Mouse (Mus musculus): ENCODE data around the gene Smpdl3a.

The Smpdl3a gene

GRCm38 (mm10) chr10:57828649-57829048 is 34.5 kb downstream of the Smpdl3a start:
- no peak for DNase-seq

GRCm38 (mm10) chr10:57829621-57830020 is 35.5 kb downstream of the Smpdl3a start:
- no peak for DNase-seq

GRCm38 (mm10) chr10:57835094-57835493 is 41.0 kb downstream of the Smpdl3a start:
- DNase-seq = no peak

GRCm38 (mm10) chr10:57835982-57836381 is 41.8 kb downstream of the Smpdl3a start:
- DNase-seq = no peak

GRCm38 (mm10) chr10:57841638-57842509 is 47.7 kb downstream of the Smpdl3a start:
- peak; percentile 47 for DNase-seq

GRCm38 (mm10) chr10:57847916-57848682 is 54.0 kb downstream of the Smpdl3a start:
- no peak for DNase-seq
